Mouse (Mus musculus) urinary bladder, postnatal 0 days (tissue): ENCODE data around the gene Cyp2c29. TPM values are rescaled to one million over a fixed set of nuclear protein-coding genes. Genes with fewer than 3 reads are reported as not detected.

Experiments used
- polyA plus RNA-seq: library from polyadenylated mRNA; unstranded; fragments of >200 nt; fragmentation: Nextera tagmentation; extraction: Ambion mirVana; gene quantifications from 2 replicates; pipeline ENCODE4 v1.2.1, GENCODE M21; 2015

The Cyp2c29 gene
- not detected in 2 replicates for polyA plus RNA-seq

GRCm38 (mm10) chr19:39269105-39269504 is at the start of gene Cyp2c29:
TSS of gene Cyp2c29 (plus strand) at chr19:39269405.

Other genes starting within 250 kb of the Cyp2c29 start
- gene Cyp2c65, start 208.4 kb upstream of the Cyp2c29 start, polyA plus RNA-seq, result not detected in 2 replicates
- not detected in 2 replicates for gene Cyp2c66, start 155.5 kb upstream of the Cyp2c29 start, polyA plus RNA-seq
- not detected in 2 replicates for gene Cyp2c38, start 193.7 kb downstream of the Cyp2c29 start, polyA plus RNA-seq
- gene Cyp2c39, start 241.5 kb downstream of the Cyp2c29 start, polyA plus RNA-seq, result not detected in 2 replicates